Mouse (Mus musculus): ENCODE measurements around the gene Sec24c. TPM values are rescaled to one million over a fixed set of nuclear protein-coding genes. Genes with fewer than 3 reads are reported as not detected.

The Sec24c gene
- total RNA-seq, 2 experiments from 2014 or later = 129 to 143 TPM

DNA sequence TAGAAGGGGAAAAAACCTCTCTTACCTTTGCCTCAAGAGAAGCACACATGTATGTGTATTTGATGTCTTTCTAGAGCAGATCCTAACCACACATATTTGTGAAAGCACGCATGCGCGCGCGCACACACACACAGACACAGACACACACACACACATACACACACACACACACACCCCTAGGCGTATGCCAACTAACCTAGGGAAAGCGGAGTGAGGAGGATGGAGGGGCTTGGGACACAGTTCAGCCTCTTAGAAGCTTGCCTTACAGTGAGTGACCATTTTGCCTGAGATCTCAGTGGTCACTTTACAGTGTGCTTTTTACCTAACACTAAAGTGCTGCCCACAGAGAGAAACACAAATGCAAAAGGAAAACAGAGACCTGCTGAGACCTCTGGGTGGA lies 14.4 kb upstream of the Sec24c start:
- DNase-seq = no peak

- DNase-seq = peak; percentile 93 to 96
Measured at GRCm38 (mm10) chr14:20660827-20661660, 13.1 kb upstream of the Sec24c start.

DNA sequence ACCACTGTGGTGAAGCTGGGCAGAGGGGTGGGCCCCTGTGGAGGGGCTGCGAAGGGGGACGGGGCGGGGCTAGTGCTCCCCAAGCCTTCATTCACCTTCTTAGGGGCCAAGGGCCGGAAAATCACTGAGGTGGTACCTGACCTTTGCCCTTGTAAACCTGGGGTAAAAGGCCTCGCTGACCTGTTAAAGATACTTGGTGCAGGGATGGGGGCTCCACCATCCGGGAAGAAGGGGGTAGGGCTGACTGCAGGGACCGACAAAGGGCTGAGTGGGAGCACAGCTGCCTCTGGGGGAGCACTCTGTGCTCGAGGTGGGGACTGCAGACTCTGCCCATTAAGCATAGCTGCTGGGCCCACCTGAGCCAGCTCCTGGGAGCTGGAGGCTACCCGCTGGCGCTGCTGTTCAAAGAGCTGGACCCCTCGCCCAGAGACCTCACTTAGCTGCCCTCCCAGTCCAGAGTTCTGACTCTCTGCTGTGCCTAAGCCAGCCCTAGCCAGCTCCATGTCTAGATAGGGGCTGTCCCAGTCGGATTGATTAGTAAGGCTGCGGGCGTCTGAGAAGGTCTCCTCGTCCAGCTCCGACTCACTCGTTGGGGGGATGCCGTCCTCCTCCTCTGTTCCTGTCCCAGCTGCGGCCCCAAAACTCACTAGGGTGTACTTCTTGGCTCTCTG lies 12.3 kb upstream of the Sec24c start:
- peak in 1 of 2 experiments; percentile 12 for DNase-seq

- DNase-seq = no peak
Measured at GRCm38 (mm10) chr14:20662740-20663139, 11.4 kb upstream of the Sec24c start.

- DNase-seq = no peak
Measured at GRCm38 (mm10) chr14:20663601-20664000, 10.5 kb upstream of the Sec24c start.

- no peak for DNase-seq
Measured at GRCm38 (mm10) chr14:20664436-20664835, 9.7 kb upstream of the Sec24c start.

- no peak for DNase-seq
Measured at GRCm38 (mm10) chr14:20667469-20667868, 6.6 kb upstream of the Sec24c start.

- no peak for DNase-seq
Measured at GRCm38 (mm10) chr14:20668154-20668810, 5.8 kb upstream of the Sec24c start, which contains the start of gene Synpo2l. Synpo2l (minus strand) TSS chr14:20668354.

DNA sequence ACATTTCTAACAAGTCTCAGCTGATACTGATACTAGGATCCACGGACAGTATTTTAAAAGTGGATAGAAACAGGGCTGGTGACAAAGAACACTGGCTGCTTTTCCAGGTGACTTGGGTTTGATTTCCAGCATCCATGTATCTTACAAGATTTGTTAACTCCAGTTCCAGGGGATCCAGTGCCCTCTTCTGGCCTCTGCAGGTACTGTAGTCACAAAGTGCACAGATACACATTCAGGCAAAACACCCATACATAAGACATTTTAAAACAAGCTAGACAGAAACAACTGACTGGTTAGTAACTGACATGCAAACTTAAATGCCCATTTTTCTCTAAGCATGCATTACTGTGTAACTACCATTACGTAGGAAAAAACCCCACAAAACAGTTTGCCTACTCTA lies 1.1 kb upstream of the Sec24c start:
- peak; percentile 24 to 28 for DNase-seq

- DNase-seq = peak; percentile 47 to 69
Measured at GRCm38 (mm10) chr14:20673735-20674063, 409 bp upstream of the Sec24c start.

DNA sequence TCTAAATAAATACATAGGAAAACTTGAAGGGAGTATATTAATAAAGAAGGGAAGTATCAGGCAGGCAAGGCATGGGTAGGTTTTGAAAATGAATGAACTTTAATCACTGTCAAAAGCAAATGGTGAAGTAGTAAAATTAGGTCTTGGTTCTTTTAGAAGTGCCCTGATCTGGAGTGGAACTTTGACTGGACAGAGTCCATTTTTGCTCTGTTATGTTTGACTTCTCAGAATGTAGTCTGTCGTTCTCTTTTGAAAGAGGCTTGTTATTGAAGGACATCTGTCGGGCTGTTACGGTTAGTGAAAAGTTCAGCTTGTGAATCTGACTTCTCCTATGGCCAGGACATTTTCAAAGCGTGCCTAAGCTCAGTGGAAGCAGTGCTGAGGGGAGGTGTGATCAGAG lies 3.8 kb downstream of the Sec24c start:
- no peak for DNase-seq

GRCm38 (mm10) chr14:20681742-20682141 lies 7.6 kb downstream of the Sec24c start:
- no peak for DNase-seq

- DNase-seq = peak in 1 of 2 experiments; percentile 33
Measured at GRCm38 (mm10) chr14:20682498-20682897, 8.4 kb downstream of the Sec24c start.

- no peak for DNase-seq
Measured at GRCm38 (mm10) chr14:20686576-20686975, 12.5 kb downstream of the Sec24c start.

DNA sequence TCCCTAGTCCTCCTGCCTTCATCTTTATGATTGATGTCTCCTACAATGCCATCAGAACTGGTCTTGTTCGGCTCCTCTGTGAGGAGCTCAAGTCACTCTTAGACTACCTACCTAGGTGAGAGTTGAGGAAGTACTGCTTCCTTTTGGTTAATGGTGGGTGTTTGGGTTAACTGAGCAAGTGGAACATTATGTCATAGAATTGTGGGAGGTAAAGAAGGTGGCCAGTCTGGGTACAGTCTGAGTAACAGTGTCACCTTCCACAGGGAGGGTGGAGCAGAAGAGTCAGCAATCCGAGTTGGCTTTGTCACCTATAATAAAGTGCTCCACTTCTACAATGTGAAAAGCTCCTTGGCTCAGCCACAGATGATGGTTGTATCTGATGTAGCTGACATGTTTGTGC lies 14.9 kb downstream of the Sec24c start:
- DNase-seq = no peak

DNA sequence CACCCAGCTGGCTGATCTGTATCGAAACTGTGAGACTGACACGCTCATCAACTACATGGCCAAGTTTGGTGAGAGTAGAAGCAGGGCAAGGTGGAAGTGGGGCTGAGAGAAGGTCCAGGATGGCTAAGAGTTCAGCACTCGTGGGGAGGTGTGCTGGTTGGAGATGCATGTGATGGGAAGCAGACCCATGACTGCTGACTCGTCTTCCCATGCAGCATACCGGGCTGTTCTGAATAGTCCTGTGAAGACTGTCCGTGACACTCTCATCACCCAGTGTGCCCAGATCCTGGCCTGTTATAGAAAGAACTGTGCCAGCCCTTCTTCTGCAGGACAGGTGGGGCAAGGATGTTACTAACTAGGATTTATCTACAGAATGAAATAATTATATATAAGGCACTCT lies 17.7 kb downstream of the Sec24c start:
- DNase-seq = no peak

- no peak for DNase-seq
Measured at GRCm38 (mm10) chr14:20693589-20694101, 19.5 kb downstream of the Sec24c start.

- DNase-seq = peak in 1 of 2 experiments; percentile 18
Measured at GRCm38 (mm10) chr14:20694185-20694883, 20.2 kb downstream of the Sec24c start.

- peak; percentile 92 to 94 for DNase-seq
Measured at GRCm38 (mm10) chr14:20694884-20695760, 21.0 kb downstream of the Sec24c start, which contains the start of gene Fut11. Fut11 (plus strand) TSS chr14:20694968.

GRCm38 (mm10) chr14:20695761-20696520 lies 21.8 kb downstream of the Sec24c start:
- peak; percentile 36 for DNase-seq
